Mouse (Mus musculus) neural tube, embryonic 12.5 days (tissue): ENCODE results near the gene Socs7. TPM values are rescaled to one million over a fixed set of nuclear protein-coding genes. Genes with fewer than 3 reads are reported as not detected.

Experiments
- ATAC-seq: fragments of 200-750 bp; cut with Nextera tagmentation; 2 replicates; pipeline ENCODE4 v1.8.0; 2017; ENCODE audit warnings: low read depth, mild to moderate bottlenecking, moderate TSS enrichment, moderate library complexity; ENCODE audit not compliant: low FRiP score
- H3K27ac ChIP-seq: fragments of 300-500 bp; sonication (generic); 2 replicates; pipeline ENCODE4 v1.5.1; 2016
- H3K27me3 ChIP-seq: fragments of 300-500 bp; sonication (generic); replicated peaks from 2 replicates; pipeline ENCODE4 v1.6.1; 2016; ENCODE audit warnings: mild to moderate bottlenecking
- H3K36me3 ChIP-seq: fragments of 300-500 bp; sonication (generic); 2 replicates; pipeline ENCODE4 v1.6.1; 2016; ENCODE audit warnings: mild to moderate bottlenecking
- H3K4me1 ChIP-seq: fragments of 300-500 bp; sonication (generic); 2 replicates; pipeline ENCODE4 v1.6.1; 2016
- H3K4me2 ChIP-seq: fragments of 300-500 bp; sonication (generic); replicated peaks from 2 replicates; pipeline ENCODE4 v1.6.1; 2016; ENCODE audit warnings: mild to moderate bottlenecking
- H3K4me3 ChIP-seq: fragments of 300-500 bp; sonication (generic); 2 replicates; pipeline ENCODE4 v1.5.1; 2016
- H3K9ac ChIP-seq: fragments of 300-500 bp; sonication (generic); 2 replicates; pipeline ENCODE4 v1.6.1; 2016; ENCODE audit warnings: mild to moderate bottlenecking
- H3K9me3 ChIP-seq: fragments of 300-500 bp; sonication (generic); 2 replicates; pipeline ENCODE4 v1.6.1; 2016; ENCODE audit warnings: mild to moderate bottlenecking
- WGBS: fragments of 180-500 bp; shearing (Covaris S2); methylation state at CpG from one replicate; pipeline ENCODE4 v1.1.7; 2016; 5-methylcytosine and 5-hydroxymethylcytosine counted together
- polyA plus RNA-seq: library from polyadenylated mRNA; unstranded; fragments of >200 nt; fragmentation: Nextera tagmentation; extraction: Ambion mirVana; gene quantifications from 2 replicates; pipeline ENCODE4 v1.2.1, GENCODE M21; 2016

Gene Socs7
- polyA plus RNA-seq, 1 experiment from 2014 or later: 9.0 TPM

DNA sequence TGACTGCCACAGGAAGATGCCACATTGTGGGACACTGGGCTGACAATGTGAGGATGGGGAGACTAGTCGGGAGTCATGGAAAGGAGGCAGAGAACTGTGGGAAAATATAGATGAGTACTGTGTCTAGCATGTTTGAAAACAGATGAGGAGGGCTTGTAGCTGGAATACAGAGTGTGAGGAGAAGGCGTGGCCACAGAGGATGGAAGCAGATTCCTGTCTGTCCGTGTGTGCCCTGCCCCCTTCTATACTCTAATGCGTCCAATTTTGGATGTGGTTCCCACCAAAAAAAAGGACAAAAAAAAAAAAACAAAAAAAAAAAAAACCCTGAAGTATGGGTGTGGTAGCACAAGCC, 66.4 kb downstream of the Socs7 start:
- WGBS: 55% methylated on average over 4 of the region's 4 CpGs
- ATAC-seq: no peak
- H3K36me3 ChIP-seq: no peaks in the 10 kb centered on the region

DNA sequence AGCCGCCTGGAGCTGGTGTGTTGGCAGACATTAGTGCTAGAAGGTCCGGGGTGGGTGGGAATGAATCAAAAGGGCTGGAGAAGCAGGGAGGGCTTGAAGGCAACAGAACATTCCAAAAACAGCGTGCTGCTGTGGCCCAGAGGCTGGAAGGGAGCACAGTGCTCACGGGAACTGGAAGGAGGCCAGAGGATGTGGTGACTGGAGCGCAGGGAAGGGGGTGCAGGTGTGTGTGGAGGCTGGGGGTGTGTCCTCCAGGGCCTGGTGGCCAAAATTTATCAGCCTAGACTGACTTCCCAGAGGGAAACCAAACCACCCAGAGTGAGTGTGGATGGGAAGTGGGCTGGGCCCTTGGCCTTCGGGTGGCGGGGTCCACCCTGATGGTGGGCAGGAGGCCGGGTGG, 67.3 kb downstream of the Socs7 start:
- WGBS: 83% methylated on average over 8 of the region's 8 CpGs

More for the DNA sequence above, 66.4 kb downstream of the Socs7 start:
- Histone ChIP-seq H3K27me3 (no peaks in the 10 kb centered on the region; the same call in 1 of the 2 replicates), H3K9ac (peak overlapping the region; percentile 48), H3K27ac (peak overlapping the region; percentile 37; the same call in 1 of the 2 replicates), H3K4me1 (peaks cover 12% of the 10 kb centered on the region), H3K4me3 (peak overlapping the region; percentile 33), H3K4me2 (peak overlapping the region; percentile 76), H3K9me3 (no peaks in the 10 kb centered on the region)

DNA sequence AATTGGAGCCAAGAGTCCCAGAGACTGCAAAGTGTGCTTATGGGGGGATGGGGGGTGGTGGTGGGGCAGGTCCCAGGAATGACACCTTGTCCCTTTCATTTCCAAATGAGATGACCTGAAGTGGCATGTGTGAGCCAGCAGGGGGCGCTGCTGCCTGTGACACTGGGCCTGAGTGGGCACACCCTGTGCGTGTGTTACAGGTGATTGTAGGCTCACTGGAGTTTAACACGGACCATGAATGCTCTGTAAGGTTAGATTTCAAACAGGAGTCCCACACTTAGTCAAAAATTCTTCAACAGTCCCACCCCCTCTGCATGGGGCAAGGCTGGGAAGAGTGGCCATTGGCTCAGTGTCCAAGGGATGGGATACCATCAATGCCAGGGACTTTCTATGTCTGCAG, 69.7 kb downstream of the Socs7 start:
- ATAC-seq: no peak
- 14% methylated on average over 3 of the region's 3 CpGs for WGBS
- Histone ChIP-seq H3K9ac (no peak overlapping the region), H3K36me3 (no peaks in the 10 kb centered on the region), H3K4me3 (no peak overlapping the region), H3K4me2 (no peak overlapping the region), H3K27me3 (no peaks in the 10 kb centered on the region; the same call in 1 of the 2 replicates), H3K9me3 (no peaks in the 10 kb centered on the region), H3K4me1 (peaks cover 31% of the 10 kb centered on the region), H3K27ac (no peak overlapping the region)

More for the DNA sequence above, 67.3 kb downstream of the Socs7 start:
- no peaks in the 10 kb centered on the region for H3K9me3 ChIP-seq
- H3K27ac ChIP-seq: no peak overlapping the region
- no peaks in the 10 kb centered on the region for H3K36me3 ChIP-seq
- no peak for ATAC-seq
- no peak overlapping the region for H3K4me2 ChIP-seq
- no peaks in the 10 kb centered on the region; the same call in 1 of the 2 replicates for H3K27me3 ChIP-seq
- peaks cover 14% of the 10 kb centered on the region for H3K4me1 ChIP-seq
- H3K4me3 ChIP-seq: no peak overlapping the region
- no peak overlapping the region for H3K9ac ChIP-seq

DNA sequence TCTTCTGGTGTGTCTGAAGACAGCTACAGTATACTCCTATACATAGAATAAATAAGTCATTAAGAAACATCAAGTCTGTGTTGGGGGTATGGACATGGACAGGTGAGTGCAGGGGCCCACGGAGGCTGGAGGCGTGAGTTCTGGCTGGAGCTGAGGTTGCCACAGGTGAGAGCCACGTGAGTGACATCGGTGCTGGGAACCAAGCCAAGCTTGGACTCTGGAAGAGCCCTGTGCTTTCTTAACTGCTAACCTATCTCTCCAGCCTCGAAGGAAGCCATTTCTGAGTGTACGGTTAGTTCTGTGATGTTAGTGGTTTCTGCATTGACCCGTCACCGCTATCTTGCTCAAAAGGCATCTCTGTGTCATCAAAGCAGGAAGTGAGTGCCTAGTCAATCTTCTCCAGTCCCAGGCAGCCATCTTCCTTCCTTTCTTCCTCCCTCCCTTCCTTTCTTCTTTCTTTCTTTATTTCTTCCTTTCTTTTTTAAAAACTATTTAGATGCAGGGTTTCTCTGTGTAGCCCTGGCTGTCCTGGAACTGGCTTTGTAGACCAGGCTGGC, 70.7 kb downstream of the Socs7 start:
- 88% methylated on average over 8 of the region's 8 CpGs for WGBS
- H3K4me2 ChIP-seq: no peak overlapping the region
- no peaks in the 10 kb centered on the region for H3K9me3 ChIP-seq
- no peak overlapping the region for H3K4me3 ChIP-seq
- H3K36me3 ChIP-seq: no peaks in the 10 kb centered on the region
- H3K9ac ChIP-seq: no peak overlapping the region
- H3K4me1 ChIP-seq: peaks cover 32% of the 10 kb centered on the region
- ATAC-seq: no peak
- no peak overlapping the region for H3K27ac ChIP-seq
- peaks cover 3% of the 10 kb centered on the region; the same call in 1 of the 2 replicates for H3K27me3 ChIP-seq

DNA sequence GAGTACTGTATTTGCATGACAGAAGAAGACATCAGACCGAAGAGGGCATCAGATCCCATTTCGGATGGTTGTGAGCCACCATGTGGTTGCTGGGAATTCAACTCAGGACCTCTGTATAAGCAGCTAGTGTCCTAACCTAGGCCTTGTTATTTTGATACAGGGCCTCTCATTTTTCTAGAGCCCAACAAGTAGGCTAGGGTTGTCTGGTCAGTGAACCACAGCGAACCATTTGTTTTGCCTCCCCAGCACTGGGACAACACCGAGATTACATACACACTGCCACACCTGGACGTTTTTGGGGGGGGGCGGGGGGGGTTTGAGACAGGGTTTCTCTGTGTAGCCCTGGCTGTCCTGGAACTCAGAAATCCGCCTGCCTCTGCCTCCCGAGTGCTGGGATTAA, 71.8 kb downstream of the Socs7 start:
- no peaks in the 10 kb centered on the region for H3K36me3 ChIP-seq
- H3K4me1 ChIP-seq: peaks cover 26% of the 10 kb centered on the region
- no peaks in the 10 kb centered on the region for H3K9me3 ChIP-seq
- no peak overlapping the region for H3K27ac ChIP-seq
- no peak overlapping the region for H3K9ac ChIP-seq
- H3K4me3 ChIP-seq: no peak overlapping the region
- WGBS: 76% methylated on average over 8 of the region's 8 CpGs
- ATAC-seq: no peak
- H3K4me2 ChIP-seq: no peak overlapping the region
- peaks cover 12% of the 10 kb centered on the region for H3K27me3 ChIP-seq

DNA sequence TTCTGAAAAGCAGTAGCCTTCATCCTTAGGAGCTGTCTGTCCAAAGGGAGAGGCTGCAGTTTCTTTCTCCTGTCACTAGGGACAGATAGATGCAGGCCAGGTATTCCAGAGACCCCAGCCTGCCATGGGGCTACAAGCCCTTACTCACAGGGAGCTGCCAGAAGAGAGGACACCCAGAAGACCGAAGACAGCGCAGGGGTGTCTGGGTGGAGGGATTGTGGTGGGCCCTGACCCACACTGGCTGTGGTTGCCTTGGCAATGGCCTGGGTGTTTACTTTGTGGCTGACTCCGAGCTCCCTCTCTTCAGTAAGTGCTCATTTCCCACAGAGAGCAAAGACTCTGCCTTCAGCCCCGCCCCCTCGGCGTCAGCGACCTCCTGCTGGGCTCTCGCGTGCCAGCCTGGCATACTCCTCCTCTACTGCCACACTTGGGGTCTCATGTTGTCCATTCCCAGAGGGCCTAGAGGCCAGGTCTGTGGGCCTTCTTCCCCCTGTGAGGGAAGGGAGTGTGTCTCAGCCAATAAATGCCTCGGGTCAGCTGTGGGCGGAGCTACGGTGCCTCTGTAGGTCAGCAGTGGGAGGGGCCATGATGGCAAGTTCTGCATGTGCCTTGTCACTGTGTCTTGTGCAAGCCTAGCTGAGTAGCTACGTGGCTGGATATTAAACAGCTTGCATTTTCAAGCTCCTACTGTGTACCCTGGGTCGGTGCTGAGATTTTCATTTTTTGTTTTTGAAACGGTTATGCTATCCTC, 72.5 kb downstream of the Socs7 start:
- peak; percentile 77 for ATAC-seq
- no peaks in the 10 kb centered on the region for H3K36me3 ChIP-seq
- peak overlapping the region; percentile 32 for H3K4me3 ChIP-seq
- H3K9me3 ChIP-seq: no peaks in the 10 kb centered on the region
- no peak overlapping the region for H3K27ac ChIP-seq
- H3K9ac ChIP-seq: 0 out of 2 replicates have a peak overlapping the region, but pooled peaks have one; percentile 35
- WGBS: 5% methylated on average over 15 of the region's 15 CpGs
- H3K4me1 ChIP-seq: peaks cover 29% of the 10 kb centered on the region
- peaks cover 19% of the 10 kb centered on the region for H3K27me3 ChIP-seq
- H3K4me2 ChIP-seq: peak overlapping the region; percentile 63

DNA sequence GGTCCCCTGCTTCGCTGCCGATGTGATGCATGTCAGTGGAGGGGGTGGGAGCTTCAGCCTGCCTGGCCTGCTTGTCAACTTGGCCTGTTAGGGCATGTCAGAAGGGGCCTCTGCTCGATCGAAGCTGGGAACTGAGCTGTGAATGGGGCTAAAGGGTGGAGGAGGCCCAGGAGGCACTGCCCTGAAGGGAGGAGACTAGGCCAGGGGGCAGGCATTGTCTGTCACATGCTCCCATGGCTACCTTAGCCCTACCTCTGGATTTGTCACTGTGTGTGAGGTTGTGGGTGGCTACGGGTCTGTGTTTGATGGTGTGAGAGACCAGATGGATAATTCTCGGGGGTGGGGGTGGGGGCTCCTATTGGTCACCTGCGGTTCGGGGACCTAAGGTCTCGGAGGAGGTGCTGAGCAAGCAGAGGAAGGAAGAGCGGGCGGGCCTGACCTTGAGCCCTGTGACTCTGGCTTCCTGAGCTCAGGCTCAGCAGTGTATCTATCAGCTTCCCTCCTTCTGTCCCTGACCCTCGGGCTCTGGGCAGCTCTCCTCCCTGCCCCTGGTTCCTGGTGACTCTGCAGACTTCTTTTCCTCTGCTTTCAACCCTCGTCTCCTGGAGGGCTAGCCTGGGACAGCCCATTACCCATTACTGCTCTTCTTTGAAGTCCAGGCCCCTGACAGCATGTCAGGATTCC, 73.6 kb downstream of the Socs7 start:
- Histone ChIP-seq H3K9me3 (no peaks in the 10 kb centered on the region), H3K4me3 (no peak overlapping the region), H3K27me3 (peaks cover 30% of the 10 kb centered on the region), H3K9ac (no peak overlapping the region), H3K36me3 (no peaks in the 10 kb centered on the region), H3K4me1 (peaks cover 36% of the 10 kb centered on the region), H3K4me2 (peak overlapping the region; percentile 63; the same call in 1 of the 2 replicates), H3K27ac (no peak overlapping the region)
- no peak for ATAC-seq
- whole genome bisulfite sequencing: 67% methylated on average over 13 of the region's 13 CpGs

DNA sequence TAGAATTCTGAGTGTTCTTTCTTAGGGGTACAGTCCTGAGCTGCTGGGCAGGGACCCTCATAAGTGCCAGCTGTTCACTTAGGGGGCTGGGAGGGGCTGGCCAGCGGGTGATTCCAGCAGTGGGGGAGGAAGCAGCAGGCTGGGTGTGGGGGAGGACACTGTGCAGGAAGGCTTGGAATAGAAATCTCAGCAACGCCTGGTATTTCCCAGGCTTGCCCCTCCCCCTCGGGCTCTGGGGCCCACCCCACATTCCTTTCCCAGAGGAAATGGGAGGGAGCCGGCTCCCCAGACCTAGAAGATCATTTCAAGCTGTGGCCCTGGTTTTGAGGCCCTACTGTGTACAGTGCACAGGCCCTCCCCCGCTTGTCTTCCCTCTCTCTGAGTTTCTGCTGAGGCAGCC, 75.4 kb downstream of the Socs7 start:
- no peak for ATAC-seq
- 0 out of 2 replicates have a peak overlapping the region, but pooled peaks have one; percentile 10 for H3K4me2 ChIP-seq
- 17% methylated on average over 5 of the region's 5 CpGs for WGBS
- 0 out of 2 replicates have a peak overlapping the region, but pooled peaks have one; percentile 19 for H3K9ac ChIP-seq
- H3K4me1 ChIP-seq: peaks cover 51% of the 10 kb centered on the region
- H3K27ac ChIP-seq: no peak overlapping the region
- no peaks in the 10 kb centered on the region for H3K9me3 ChIP-seq
- no peaks in the 10 kb centered on the region for H3K36me3 ChIP-seq
- H3K27me3 ChIP-seq: peaks cover 47% of the 10 kb centered on the region
- H3K4me3 ChIP-seq: no peak overlapping the region

DNA sequence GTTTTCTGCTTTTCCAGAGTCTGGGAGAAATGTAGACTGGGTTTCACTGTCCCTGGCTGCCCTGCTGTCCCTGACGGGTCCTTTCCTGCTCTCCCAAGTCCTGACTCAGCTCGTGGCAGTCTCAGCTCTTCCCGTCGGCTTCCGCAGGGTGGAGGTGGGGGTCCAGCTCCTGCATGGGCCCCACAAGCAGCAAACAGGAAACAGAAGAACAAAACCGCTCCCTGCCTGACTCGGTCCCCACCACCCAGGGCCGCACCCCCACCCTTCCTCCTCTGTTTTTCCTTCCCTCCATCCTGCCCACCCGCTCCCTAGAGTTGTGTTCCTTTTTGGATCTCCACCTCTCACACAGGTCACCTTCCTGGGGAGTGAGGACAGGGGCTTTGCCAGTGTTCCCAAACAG, 76.5 kb downstream of the Socs7 start:
- Histone ChIP-seq H3K9ac (no peak overlapping the region), H3K4me3 (no peak overlapping the region), H3K27ac (no peak overlapping the region), H3K4me1 (peaks cover 52% of the 10 kb centered on the region), H3K4me2 (0 out of 2 replicates have a peak overlapping the region, but pooled peaks have one; percentile 67), H3K9me3 (no peaks in the 10 kb centered on the region), H3K36me3 (no peaks in the 10 kb centered on the region), H3K27me3 (peaks cover 51% of the 10 kb centered on the region)
- no peak for ATAC-seq
- WGBS: 54% methylated on average over 9 of the region's 9 CpGs

DNA sequence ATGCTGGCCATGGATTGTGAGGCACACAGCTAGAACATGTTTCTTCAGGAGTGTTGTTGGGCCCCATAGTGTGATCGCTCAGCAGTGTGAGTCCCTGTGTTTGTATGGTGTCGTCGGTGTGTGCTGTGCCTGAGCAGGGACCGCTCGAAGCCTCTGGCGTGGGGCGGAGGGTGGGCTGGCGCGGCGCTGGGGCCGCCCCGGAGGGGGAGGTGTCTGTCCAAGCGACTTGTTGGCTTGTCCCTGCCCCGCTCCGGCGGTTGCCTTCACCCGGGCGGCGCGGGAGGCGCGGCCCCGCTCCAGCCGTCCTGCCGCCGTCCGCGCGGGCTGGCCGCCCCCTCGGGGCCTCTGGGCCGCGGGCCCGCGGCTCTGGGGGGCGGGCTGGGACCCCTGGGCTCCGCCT, 77.6 kb downstream of the Socs7 start:
- Histone ChIP-seq H3K27me3 (peaks cover 54% of the 10 kb centered on the region), H3K27ac (no peak overlapping the region), H3K4me1 (peaks cover 47% of the 10 kb centered on the region), H3K9me3 (no peaks in the 10 kb centered on the region), H3K36me3 (peaks cover 5% of the 10 kb centered on the region; the same call in 1 of the 2 replicates), H3K4me3 (peak overlapping the region; percentile 44), H3K4me2 (peak overlapping the region; percentile 67), H3K9ac (peak overlapping the region; percentile 56)
- no peak for ATAC-seq
- 4% methylated on average over 37 of the region's 37 CpGs for WGBS

DNA sequence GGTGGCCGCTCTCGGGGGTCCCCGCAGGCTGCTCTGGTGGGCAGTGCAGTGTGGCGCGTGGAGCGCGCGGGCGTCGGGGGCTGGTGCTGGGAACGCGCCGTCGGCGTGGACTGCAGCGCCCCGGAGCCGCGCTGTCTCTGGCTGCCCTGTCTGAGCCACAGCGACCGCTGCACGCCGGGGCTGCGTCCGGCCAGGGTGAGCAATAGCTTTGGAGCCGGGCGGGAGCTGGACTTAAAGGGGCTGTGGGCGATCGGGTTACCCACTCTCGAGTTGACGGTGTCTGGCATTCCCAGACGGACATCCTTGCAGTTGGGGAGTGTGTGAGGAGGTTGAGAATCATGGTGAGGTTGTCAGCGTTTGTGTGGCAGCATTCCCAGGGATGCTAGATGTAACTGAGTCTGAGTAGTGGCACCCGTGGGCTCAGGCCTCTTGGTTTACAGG, 78.1 kb downstream of the Socs7 start:
- Histone ChIP-seq H3K4me3 (peak overlapping the region; percentile 44), H3K9me3 (no peaks in the 10 kb centered on the region), H3K9ac (peak overlapping the region; percentile 56), H3K27ac (no peak overlapping the region), H3K4me1 (peaks cover 41% of the 10 kb centered on the region), H3K27me3 (peaks cover 54% of the 10 kb centered on the region), H3K36me3 (peaks cover 5% of the 10 kb centered on the region; the same call in 1 of the 2 replicates), H3K4me2 (peak overlapping the region; percentile 67)
- 3% methylated on average over 34 of the region's 34 CpGs for WGBS
- ATAC-seq: no peak
